Mouse (Mus musculus) spleen, postnatal 14 days (tissue): ENCODE data around the gene Olfr890.
"Not testable (repeated sequence)": the region's sequence is repeated elsewhere in the genome, so short reads cannot be mapped to it uniquely, and the experiment has no call there.

Source experiments
- DNase-seq, 2 experiments: peaks; one replicate each; pipeline ENCODE4 v3.0.0; 2021 to 2022; ENCODE audit warnings: low spot score in 2 of 2

Gene Olfr890

GRCm38 (mm10) chr9:38142217-38142616 lies at the start of gene Olfr890:
Gene Olfr890 (plus strand): TSS chr9:38142517.
- no peak for DNase-seq

GRCm38 (mm10) chr9:38107828-38108227 lies 34.5 kb upstream of the Olfr890 start, which contains the start of gene Olfr888:
Gene Olfr888 (plus strand): TSS chr9:38108128.
- DNase-seq, result no peak

GRCm38 (mm10) chr9:38114898-38115297 lies 27.4 kb upstream of the Olfr890 start, which contains the start of gene Olfr889:
Gene Olfr889 (plus strand): TSS chr9:38115198.
- no peak for DNase-seq

- not testable (repeated sequence) for DNase-seq
These were observed 26.0 kb downstream of the Olfr890 start for GRCm38 (mm10) chr9:38168341-38168740.

- no peak for DNase-seq
These were observed 38.4 kb downstream of the Olfr890 start, which contains the start of gene Olfr891 for GRCm38 (mm10) chr9:38180721-38181120. Gene Olfr891 (minus strand): TSS chr9:38180821.
